Mouse (Mus musculus) thymus, postnatal 25 days (tissue): ENCODE results near the gene Gpr22.

Experiments used
- DNase-seq: peaks from one replicate; pipeline ENCODE4 v3.0.0; 2022

Gpr22 gene

GRCm38 (mm10) chr12:31665999-31666398 is 47.7 kb downstream of the Gpr22 start:
- DNase-seq, result no peak
